Mouse (Mus musculus) limb, embryonic 14.5 days (tissue): ENCODE measurements at regions not wholly inside any gene's neighbourhood (a gene's known extent, or its start where the extent isn't known, plus 50 kb on each side); places are given as distances from the start of the nearest gene placed in this dataset.

ENCODE experiments used
- ATAC-seq: fragments of 200-750 bp; cut with Nextera tagmentation; 2 replicates; pipeline ENCODE4 v1.8.0; 2017; ENCODE audit warnings: low read depth, moderate number of reproducible peaks, moderate TSS enrichment; ENCODE audit not compliant: low FRiP score
- DNase-seq: peaks from one replicate; pipeline ENCODE4 v3.0.0-alpha.2; 2015; ENCODE audit warnings: low spot score
- H3K27ac ChIP-seq: fragments of 300-500 bp; sonication (generic); replicated peaks from 2 replicates; pipeline ENCODE4 v1.5.1; 2014; ENCODE audit warnings: low read depth, mild to moderate bottlenecking, low read length, moderate library complexity, mixed read lengths
- H3K27me3 ChIP-seq: fragments of 300-500 bp; sonication (generic); 2 replicates; pipeline ENCODE4 v1.6.1; 2014; ENCODE audit warnings: low read length, mixed read lengths; ENCODE audit not compliant: control insufficient read depth, insufficient read depth
- H3K36me3 ChIP-seq: fragments of 300-500 bp; sonication (generic); 2 replicates; pipeline ENCODE4 v1.6.1; 2014; ENCODE audit warnings: mild to moderate bottlenecking, low read length, moderate library complexity, mixed read lengths; ENCODE audit not compliant: control insufficient read depth, insufficient read depth
- H3K4me1 ChIP-seq: fragments of 300-500 bp; sonication (generic); 2 replicates; pipeline ENCODE4 v1.6.1; 2014; ENCODE audit warnings: antibody characterized with exemption, low read length, mixed read lengths; ENCODE audit not compliant: control insufficient read depth, insufficient read depth
- H3K4me2 ChIP-seq: fragments of 300-500 bp; sonication (generic); replicated peaks from 2 replicates; pipeline ENCODE4 v1.6.1; 2014; ENCODE audit warnings: low read depth, mild to moderate bottlenecking, low read length, moderate library complexity; ENCODE audit not compliant: severe bottlenecking
- H3K4me3 ChIP-seq: fragments of 300-500 bp; sonication (generic); replicated peaks from 2 replicates; pipeline ENCODE4 v1.5.1; 2014; ENCODE audit warnings: low read length
- H3K9ac ChIP-seq: fragments of 300-500 bp; sonication (generic); 2 replicates; pipeline ENCODE4 v1.6.1; 2014; ENCODE audit warnings: mild to moderate bottlenecking, low read depth, low read length, moderate library complexity; ENCODE audit not compliant: severe bottlenecking
- H3K9me3 ChIP-seq: fragments of 300-500 bp; sonication (generic); 2 replicates; pipeline ENCODE4 v1.6.1; 2016; ENCODE audit warnings: low read length; ENCODE audit not compliant: control insufficient read depth
- POLR2A ChIP-seq: fragments of 200-500 bp; IDR thresholded peaks from 2 replicates; pipeline ENCODE4 v1.8.0; 2012; ENCODE audit warnings: inconsistent platforms, mild to moderate bottlenecking, moderate library complexity, borderline replicate concordance; ENCODE audit not compliant: insufficient read depth, insufficient read length; ENCODE audit errors: extremely low read depth
- WGBS: fragments of 180-500 bp; shearing (Covaris S2); extraction: QIAGEN DNeasy Blood & Tissue Kit; methylation state at CpG from one replicate; pipeline ENCODE4 v1.1.7; 2014; 5-methylcytosine and 5-hydroxymethylcytosine counted together

- no peak for ATAC-seq
- no peak overlapping the region for H3K4me2 ChIP-seq
- H3K27ac ChIP-seq: no peak overlapping the region
- DNase-seq: no peak
- H3K4me1 ChIP-seq: no peaks in the 10 kb centered on the region
- H3K36me3 ChIP-seq: no peaks in the 10 kb centered on the region
- H3K4me3 ChIP-seq: no peak overlapping the region
- no peak for TF ChIP-seq POLR2A
- no peaks in the 10 kb centered on the region for H3K9me3 ChIP-seq
- H3K9ac ChIP-seq: no peak overlapping the region
- 83% methylated on average over 7 of the region's 7 CpGs for WGBS
- no peaks in the 10 kb centered on the region for H3K27me3 ChIP-seq
Measured at GRCm38 (mm10) chr14:67127118-67127517, 1118.1 kb upstream of the Gulo start.

GRCm38 (mm10) chr14:67126254-67126653 is 1117.2 kb upstream of the Gulo start:
- WGBS: 31% methylated on average over 6 of the region's 6 CpGs
- Histone ChIP-seq H3K4me3 (no peak overlapping the region), H3K27ac (no peak overlapping the region), H3K27me3 (no peaks in the 10 kb centered on the region), H3K9ac (no peak overlapping the region), H3K36me3 (no peaks in the 10 kb centered on the region), H3K9me3 (no peaks in the 10 kb centered on the region), H3K4me1 (no peaks in the 10 kb centered on the region), H3K4me2 (no peak overlapping the region)
- no peak for TF ChIP-seq POLR2A
- DNase-seq (peak; percentile 45), ATAC-seq (no peak)

- H3K9ac ChIP-seq: no peak overlapping the region
- H3K27ac ChIP-seq: no peak overlapping the region
- no peaks in the 10 kb centered on the region for H3K4me1 ChIP-seq
- ATAC-seq (no peak), DNase-seq (no peak)
- no peak overlapping the region for H3K4me3 ChIP-seq
- no peak for TF ChIP-seq POLR2A
- WGBS: 78% methylated on average over 7 of the region's 7 CpGs
- no peaks in the 10 kb centered on the region for H3K36me3 ChIP-seq
- no peak overlapping the region for H3K4me2 ChIP-seq
- H3K27me3 ChIP-seq: no peaks in the 10 kb centered on the region
- H3K9me3 ChIP-seq: no peaks in the 10 kb centered on the region
Measured at GRCm38 (mm10) chr14:67123300-67123699, 1114.3 kb upstream of the Gulo start.
